Comparison of ENCODE assay signal across 8 mouse cellular contexts in the genomic region with DNA sequence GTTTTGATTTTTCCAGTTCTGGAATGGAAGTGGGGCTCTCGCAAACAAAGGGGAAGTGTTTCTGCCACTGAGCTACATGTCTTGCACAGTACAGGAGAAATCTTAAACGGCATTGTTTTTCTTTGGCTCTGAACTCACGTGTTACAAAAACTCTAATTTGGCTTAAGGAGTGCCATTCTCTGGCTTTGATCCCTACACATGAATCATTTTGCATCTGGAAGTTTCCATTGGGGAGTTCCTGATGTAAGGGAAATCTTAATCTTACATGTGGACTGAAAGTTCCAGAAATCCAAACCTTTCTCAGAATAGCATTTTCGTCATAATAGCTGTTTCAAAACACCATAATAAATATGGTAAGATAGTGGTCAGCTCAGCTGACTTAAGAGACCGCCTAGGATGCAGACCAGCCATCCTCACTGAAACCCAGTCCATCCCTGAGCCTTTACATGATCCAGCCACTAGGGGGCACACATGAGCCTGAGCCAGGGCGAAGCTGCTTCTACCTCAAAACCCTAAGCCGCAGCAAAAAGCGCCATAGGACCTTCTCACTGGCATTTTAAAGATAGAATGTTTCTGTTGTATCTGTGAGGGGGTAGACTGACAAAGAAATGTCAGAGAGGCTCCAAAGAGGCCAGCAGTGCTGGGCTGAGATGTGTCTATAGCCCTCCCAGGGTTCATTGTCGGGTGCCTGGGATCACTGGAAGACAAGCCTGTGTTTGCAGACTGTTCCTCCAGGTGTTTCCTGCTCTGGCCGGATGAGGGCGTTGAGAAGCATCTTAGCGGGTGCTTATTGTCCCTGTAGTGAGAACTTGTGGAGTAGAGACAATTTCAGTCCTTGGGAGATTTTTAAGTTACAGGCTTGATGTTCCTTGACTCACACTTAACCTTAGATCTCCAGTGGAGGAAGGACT. TPM values are rescaled to one million over a fixed set of nuclear protein-coding genes. Genes with fewer than 3 reads are reported as not detected.
DNase-seq lines count a peak whose midpoint lies in the region; ATAC-seq and TF ChIP-seq lines count a peak whose summit lies in the region.

No protein-coding gene starts in this region.

- 0 out of 2 replicates have a peak overlapping the region, but pooled peaks have one; percentile 8 for H3K4me3 ChIP-seq in forebrain, embryonic 11.5 days (ENCODE audit: low read depth, low read length)
- H3K4me3 ChIP-seq in heart, embryonic 16.5 days (ENCODE audit: low read length): no peak overlapping the region; the same call in 1 of the 2 replicates
- H3K4me3 ChIP-seq in liver, embryonic 13.5 days (replicated peaks): no peak overlapping the region
- no peak overlapping the region for H3K4me3 ChIP-seq in neural tube, embryonic 12.5 days
- no peak overlapping the region for H3K4me3 ChIP-seq in stomach, postnatal 0 days (ENCODE audit: low read depth, low read length)

- DNase-seq in c-Kit-positive CD71-negative TER-119-negative erythroid progenitor cells, embryonic 14.5 days (ENCODE audit: low read depth): peak; percentile 82
- peak; percentile 92 for DNase-seq in forebrain, embryonic 11.5 days (ENCODE audit: low spot score)
- peak; percentile 87 to 92 for DNase-seq in kidney, postnatal 25 days
- DNase-seq in liver, embryonic 13.5 days: peak; percentile 44
- DNase-seq in stomach, postnatal 0 days (ENCODE audit: low spot score): peak; percentile 85

- ATAC-seq in CD4-positive, CD25-positive, alpha-beta regulatory T cell, adult 4 months: peak; percentile 93
- ATAC-seq in forebrain, embryonic 11.5 days (replicated peaks; ENCODE audit: low FRiP score): peak; percentile 61
- ATAC-seq in heart, embryonic 16.5 days (replicated peaks; ENCODE audit: extremely low read depth, insufficient read depth, low FRiP score): no peak
- 0 out of 2 replicates have a peak, but pooled peaks have one; percentile 10 for ATAC-seq in liver, embryonic 13.5 days (ENCODE audit: low read depth)
- peak; percentile 63 for ATAC-seq in neural tube, embryonic 12.5 days (ENCODE audit: low FRiP score, low read depth)
- peak; percentile 76; the same call in 1 of the 2 replicates for ATAC-seq in stomach, postnatal 0 days (ENCODE audit: low FRiP score, low TSS enrichment)

- peak overlapping the region; percentile 42; the same call in 1 of the 2 replicates for H3K4me2 ChIP-seq in forebrain, embryonic 11.5 days (ENCODE audit: low read depth, low read length, severe bottlenecking)
- peak overlapping the region; percentile 49 for H3K4me2 ChIP-seq in heart, embryonic 16.5 days (ENCODE audit: low read depth, low read length)
- H3K4me2 ChIP-seq in liver, embryonic 13.5 days: peak overlapping the region; percentile 28; the same call in 1 of the 2 replicates
- H3K4me2 ChIP-seq in neural tube, embryonic 12.5 days (replicated peaks): peak overlapping the region; percentile 53
- H3K4me2 ChIP-seq in stomach, postnatal 0 days (replicated peaks; ENCODE audit: low read depth): peak overlapping the region; percentile 36

- H3K4me1 ChIP-seq in forebrain, embryonic 11.5 days (replicated peaks; ENCODE audit: control insufficient read depth, insufficient read depth, low read length): peaks cover 3% of the 10 kb centered on the region; the same call in 1 of the 2 replicates
- peaks cover 63% of the 10 kb centered on the region for H3K4me1 ChIP-seq in heart, embryonic 16.5 days (ENCODE audit: control insufficient read depth, insufficient read depth, low read length)
- H3K4me1 ChIP-seq in liver, embryonic 13.5 days (replicated peaks): 0 out of 2 replicates have a peak, but pooled peaks cover 6% of the 10 kb centered on the region
- H3K4me1 ChIP-seq in neural tube, embryonic 12.5 days: peaks cover 10% of the 10 kb centered on the region
- no peaks in the 10 kb centered on the region for H3K4me1 ChIP-seq in stomach, postnatal 0 days (replicated peaks; ENCODE audit: control insufficient read depth, insufficient read depth)

- H3K27ac ChIP-seq in forebrain, embryonic 11.5 days (ENCODE audit: low read depth, low read length): no peak overlapping the region
- H3K27ac ChIP-seq in heart, embryonic 16.5 days (ENCODE audit: low read length): peak overlapping the region; percentile 86
- H3K27ac ChIP-seq in liver, embryonic 13.5 days: no peak overlapping the region
- H3K27ac ChIP-seq in neural tube, embryonic 12.5 days: no peak overlapping the region
- no peak overlapping the region; the same call in 1 of the 2 replicates for H3K27ac ChIP-seq in stomach, postnatal 0 days (replicated peaks)

- no peak for TF ChIP-seq EP300 in stomach, postnatal 0 days (optimal IDR thresholded peaks at IDR 0.05)

- H3K9ac ChIP-seq in forebrain, embryonic 11.5 days (ENCODE audit: low read length): no peak overlapping the region; the same call in 1 of the 2 replicates
- H3K9ac ChIP-seq in heart, embryonic 16.5 days (ENCODE audit: low read length): peak overlapping the region; percentile 44; the same call in 1 of the 2 replicates
- H3K9ac ChIP-seq in liver, embryonic 13.5 days: no peak overlapping the region
- peak overlapping the region; percentile 27; the same call in 1 of the 2 replicates for H3K9ac ChIP-seq in neural tube, embryonic 12.5 days
- H3K9ac ChIP-seq in stomach, postnatal 0 days (ENCODE audit: low read length): no peak overlapping the region

- peak; percentile 93 for TF ChIP-seq CTCF in stomach, postnatal 0 days (IDR thresholded peaks at IDR 0.05; ENCODE audit: low read depth)

- H3K36me3 ChIP-seq in forebrain, embryonic 11.5 days (ENCODE audit: control insufficient read depth, insufficient read depth, low read length): no peaks in the 10 kb centered on the region
- H3K36me3 ChIP-seq in heart, embryonic 16.5 days (ENCODE audit: control insufficient read depth, insufficient read depth): no peaks in the 10 kb centered on the region
- no peaks in the 10 kb centered on the region for H3K36me3 ChIP-seq in liver, embryonic 13.5 days
- H3K36me3 ChIP-seq in neural tube, embryonic 12.5 days: no peaks in the 10 kb centered on the region
- no peaks in the 10 kb centered on the region for H3K36me3 ChIP-seq in stomach, postnatal 0 days (ENCODE audit: control insufficient read depth, insufficient read depth, low read length)

- no peaks in the 10 kb centered on the region for H3K9me3 ChIP-seq in forebrain, embryonic 11.5 days (ENCODE audit: control insufficient read depth, low read length)
- H3K9me3 ChIP-seq in heart, embryonic 16.5 days (replicated peaks; ENCODE audit: control insufficient read depth, low read length): no peaks in the 10 kb centered on the region
- no peaks in the 10 kb centered on the region for H3K9me3 ChIP-seq in liver, embryonic 13.5 days (replicated peaks)
- no peaks in the 10 kb centered on the region for H3K9me3 ChIP-seq in neural tube, embryonic 12.5 days
- H3K9me3 ChIP-seq in stomach, postnatal 0 days (ENCODE audit: control insufficient read depth, low read length): no peaks in the 10 kb centered on the region

- no peaks in the 10 kb centered on the region for H3K27me3 ChIP-seq in forebrain, embryonic 11.5 days (ENCODE audit: control insufficient read depth, insufficient read depth, low read length)
- H3K27me3 ChIP-seq in heart, embryonic 16.5 days (ENCODE audit: control insufficient read depth, insufficient read depth, low read length): no peaks in the 10 kb centered on the region
- H3K27me3 ChIP-seq in liver, embryonic 13.5 days: no peaks in the 10 kb centered on the region
- no peaks in the 10 kb centered on the region for H3K27me3 ChIP-seq in neural tube, embryonic 12.5 days (replicated peaks)
- no peaks in the 10 kb centered on the region for H3K27me3 ChIP-seq in stomach, postnatal 0 days (ENCODE audit: control insufficient read depth, insufficient read depth, low read length)

- WGBS in forebrain, embryonic 11.5 days: 16% methylated on average over 12 of the region's 12 CpGs
- 16% methylated on average over 12 of the region's 12 CpGs for WGBS in heart, embryonic 16.5 days
- 10% methylated on average over 12 of the region's 12 CpGs for WGBS in liver, embryonic 13.5 days (ENCODE audit: insufficient replicate concordance)
- 15% methylated on average over 12 of the region's 12 CpGs for WGBS in neural tube, embryonic 12.5 days
- 14% methylated on average over 12 of the region's 12 CpGs for WGBS in stomach, postnatal 0 days

RNA-seq across cellular contexts. Expression of gene Akap2, which starts 44.2 kb away (rescaled TPM):
- polyA plus RNA-seq in CD4-positive, CD25-positive, alpha-beta regulatory T cell, adult 4 months (2017; shearing (Covaris generic)): 1 to 10 TPM; 4.3 to 4.5 TPM
- polyA plus RNA-seq in forebrain, embryonic 11.5 days (2014; fragmentation: Nextera tagmentation; extraction: Ambion mirVana): 15.5 and 16.9 TPM in 2 replicates
- polyA plus RNA-seq in heart, embryonic 16.5 days (2015; fragmentation: Nextera tagmentation; extraction: Ambion mirVana): 42.4 and 53.8 TPM in 2 replicates
- polyA plus RNA-seq in liver, embryonic 13.5 days (2015; fragmentation: Nextera tagmentation; extraction: Ambion mirVana): 1.1 and 1.5 TPM in 2 replicates
- polyA plus RNA-seq in neural tube, embryonic 12.5 days (2016; fragmentation: Nextera tagmentation; extraction: Ambion mirVana): 26.8 and 28.9 TPM in 2 replicates
- 10.5 and 11.4 TPM in 2 replicates for polyA plus RNA-seq in stomach, postnatal 0 days (2015; fragmentation: Nextera tagmentation; extraction: Ambion mirVana)

Comparison
In these comparisons a context has a peak if more than half of its experiments do, and no peak if none do; other contexts are left out.
1. H3K9ac ChIP-seq: peak in heart, embryonic 16.5 days (single experiment) and neural tube, embryonic 12.5 days (single experiment); none in forebrain, embryonic 11.5 days (single experiment), liver, embryonic 13.5 days (single experiment) and stomach, postnatal 0 days (single experiment).
2. Peak in every context shown above with its lines, with median percentiles within 50 percentile points of each other: DNase-seq and H3K4me2 ChIP-seq.